Mouse (Mus musculus): ENCODE results near the gene Scube3. TPM values are rescaled to one million over a fixed set of nuclear protein-coding genes. Genes with fewer than 3 reads are reported as not detected.
A peak's percentile ranks its signal among the peaks of the same experiment; 100 is the strongest.

Scube3 gene
- total RNA-seq, 2 experiments from 2014 or later: 0.46 to 1.4 TPM

- intact Hi-C loops (cut with DNase I): no loop called here
- no peak for DNase-seq
Measured at GRCm38 (mm10) chr17:28130391-28131125, 11.4 kb upstream of the Scube3 start.

- intact Hi-C loops (cut with DNase I): no loop called here
- DNase-seq: no peak
Measured at GRCm38 (mm10) chr17:28131156-28131555, 10.8 kb upstream of the Scube3 start.

DNA sequence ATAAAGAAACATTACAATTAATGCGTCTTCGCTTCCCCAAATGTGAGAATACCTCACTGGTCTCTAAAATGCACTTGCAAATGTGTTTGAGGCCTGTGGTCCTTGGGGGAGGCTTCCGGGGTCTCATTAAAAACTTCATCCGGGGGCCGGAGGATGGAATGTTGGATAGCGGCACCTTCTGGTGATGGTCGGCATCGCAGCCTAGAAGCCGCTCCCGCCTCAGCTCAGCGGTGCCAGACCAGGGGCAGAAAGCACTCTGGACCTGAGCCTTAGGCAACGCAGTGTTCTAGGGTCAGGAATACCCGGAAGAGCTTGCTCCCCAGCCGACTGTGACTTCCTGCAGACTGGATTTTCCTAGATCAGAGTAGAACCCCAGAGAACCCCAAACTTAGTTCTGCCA, 8.7 kb upstream of the Scube3 start:
- intact Hi-C loops (cut with DNase I): loop anchor here (1.0 kb wide), 1 partner anchor 48 kb away; no protein-coding TSS in a partner anchor
- peak; percentile 64 to 82 for DNase-seq

GRCm38 (mm10) chr17:28135496-28135895, 6.4 kb upstream of the Scube3 start:
- no peak for DNase-seq
- intact Hi-C loops (cut with DNase I): no loop called here

DNA sequence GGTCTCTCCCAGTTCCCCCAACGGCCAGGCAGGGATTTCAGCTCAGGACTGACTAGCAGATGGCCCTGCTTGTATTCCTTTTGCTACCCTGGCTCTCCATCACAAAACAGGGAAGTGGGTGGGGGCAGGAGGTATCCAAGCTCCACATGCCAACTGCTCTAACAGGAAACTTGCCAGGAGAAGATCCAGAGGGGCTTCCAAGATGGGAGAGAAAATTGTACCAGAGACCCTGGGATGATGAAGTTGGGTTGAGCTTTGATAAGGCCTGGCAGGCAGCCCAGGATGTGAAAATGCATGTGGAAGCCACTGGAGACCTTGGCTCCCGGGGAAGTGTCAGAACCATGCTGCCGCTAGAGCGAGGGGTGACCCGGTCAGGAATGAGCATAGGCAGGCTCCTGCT, 5.7 kb upstream of the Scube3 start:
- no peak for DNase-seq
- intact Hi-C loops (cut with DNase I): no loop called here

- DNase-seq: no peak
- intact Hi-C loops (cut with DNase I): no loop called here
Measured at GRCm38 (mm10) chr17:28138013-28138412, 3.9 kb upstream of the Scube3 start.

DNA sequence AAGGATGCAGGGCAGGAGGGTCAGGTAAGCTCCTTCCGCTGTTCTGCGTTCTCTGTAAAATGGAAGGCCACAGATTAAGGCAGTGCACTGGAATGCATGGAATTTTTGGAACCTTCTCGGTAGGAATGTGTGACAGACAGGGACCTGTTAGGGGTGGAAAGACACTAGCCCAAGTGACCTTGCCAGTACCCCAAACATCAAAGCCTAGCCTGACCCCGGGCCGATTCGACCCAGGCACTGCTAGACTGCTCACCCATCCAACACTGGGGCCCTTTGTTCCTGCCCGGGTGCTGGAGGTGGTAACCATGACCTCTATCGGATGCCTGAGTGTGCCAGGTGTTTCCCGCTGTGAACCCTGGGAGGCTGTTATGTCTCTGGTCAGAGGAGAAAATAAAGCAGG, 3.3 kb upstream of the Scube3 start:
- intact Hi-C loops (cut with DNase I): no loop called here
- DNase-seq: no peak

- DNase-seq: no peak
- intact Hi-C loops (cut with DNase I): no loop called here
Measured at GRCm38 (mm10) chr17:28140431-28141204, 1.3 kb upstream of the Scube3 start.

DNA sequence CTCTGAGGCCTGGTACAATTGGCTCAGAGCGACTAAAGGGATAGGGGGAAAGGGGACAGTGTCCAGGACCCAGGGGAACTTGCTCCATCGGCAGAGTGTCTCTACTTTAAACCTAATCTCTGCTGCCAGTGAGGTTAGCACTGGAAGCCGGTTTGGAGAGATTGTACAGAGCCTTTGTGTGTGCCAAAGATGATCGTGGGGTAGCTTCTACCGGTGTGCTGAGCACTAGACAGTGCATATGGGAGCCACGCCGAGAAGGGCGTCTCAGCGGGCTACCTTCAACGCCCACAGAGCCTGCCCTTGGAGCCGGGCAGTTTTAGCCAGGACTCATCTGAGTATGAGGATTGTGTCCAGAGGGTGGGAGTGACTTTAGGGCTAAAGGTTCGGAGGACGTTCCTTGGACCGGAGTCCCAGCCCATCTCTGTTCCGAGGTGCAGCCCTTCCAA, 713 bp upstream of the Scube3 start:
- intact Hi-C loops (cut with DNase I): no loop called here
- DNase-seq: no peak

GRCm38 (mm10) chr17:28142700-28143610, 1.0 kb downstream of the Scube3 start:
- intact Hi-C loops (cut with DNase I): no loop called here

DNA sequence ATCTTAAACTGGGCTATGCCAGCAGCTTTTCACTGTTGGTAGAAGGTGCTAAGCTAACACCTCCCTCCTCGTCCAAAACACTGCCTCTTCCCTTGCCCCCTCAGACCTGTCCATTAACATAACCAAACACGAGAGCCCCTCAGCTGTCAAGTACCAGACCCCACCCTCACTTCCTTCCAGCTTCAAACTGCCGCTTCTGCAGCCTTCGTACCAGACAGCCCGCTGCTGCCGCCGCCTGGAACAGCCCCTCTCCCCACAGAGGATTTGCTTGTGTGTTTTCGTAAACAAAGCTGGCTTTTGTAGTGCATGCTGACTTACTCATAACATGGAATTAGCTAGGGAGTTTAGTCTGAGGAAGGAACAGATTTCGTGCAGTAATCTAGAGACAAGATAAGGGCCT, 1.8 kb downstream of the Scube3 start:
- intact Hi-C loops (cut with DNase I): no loop called here

More at GRCm38 (mm10) chr17:28142700-28143610, 1.0 kb downstream of the Scube3 start:
- no peak for DNase-seq

DNA sequence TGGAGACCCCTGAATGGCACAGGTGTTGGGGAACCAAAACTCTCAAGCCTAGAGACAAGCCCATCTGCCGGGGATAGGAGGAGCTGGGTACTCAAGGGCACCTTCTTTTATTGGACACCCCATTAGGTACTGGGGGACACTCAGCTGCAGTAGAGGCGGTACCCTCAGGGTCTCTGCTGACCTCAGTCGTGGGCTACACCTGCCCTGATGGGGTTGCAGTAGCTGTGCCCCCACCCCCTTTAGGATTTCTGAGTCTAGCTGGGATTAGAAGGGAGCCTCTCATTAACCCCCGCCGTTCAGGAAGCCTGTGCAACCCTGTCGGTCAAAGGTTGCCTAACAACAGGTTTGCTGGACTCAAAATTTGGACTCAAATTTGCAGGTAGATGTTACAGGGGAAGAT, 2.3 kb downstream of the Scube3 start:
- intact Hi-C loops (cut with DNase I): no loop called here
- no peak for DNase-seq

More for the DNA sequence above, 1.8 kb downstream of the Scube3 start:
- DNase-seq: no peak

DNA sequence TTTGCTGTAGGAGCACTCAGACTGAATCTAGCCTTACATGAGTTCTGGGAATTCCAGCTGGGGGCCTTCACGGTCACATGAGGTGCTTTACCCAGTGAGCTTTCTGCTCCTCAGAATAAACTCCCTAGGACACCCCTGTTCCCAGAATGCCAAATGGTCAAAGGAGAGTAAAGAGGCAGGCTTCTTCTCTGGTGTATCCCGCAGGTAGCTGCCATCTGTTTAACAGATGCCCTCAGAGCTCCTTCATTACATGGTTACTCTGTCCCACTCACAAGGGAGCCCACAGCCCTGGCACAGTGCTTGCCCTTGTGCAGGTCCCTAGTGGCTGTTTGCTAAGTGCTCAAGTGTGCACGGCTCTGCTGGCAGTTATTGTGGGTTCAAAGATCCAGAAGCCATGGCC, 6.3 kb downstream of the Scube3 start:
- intact Hi-C loops (cut with DNase I): no loop called here
- DNase-seq: no peak

DNA sequence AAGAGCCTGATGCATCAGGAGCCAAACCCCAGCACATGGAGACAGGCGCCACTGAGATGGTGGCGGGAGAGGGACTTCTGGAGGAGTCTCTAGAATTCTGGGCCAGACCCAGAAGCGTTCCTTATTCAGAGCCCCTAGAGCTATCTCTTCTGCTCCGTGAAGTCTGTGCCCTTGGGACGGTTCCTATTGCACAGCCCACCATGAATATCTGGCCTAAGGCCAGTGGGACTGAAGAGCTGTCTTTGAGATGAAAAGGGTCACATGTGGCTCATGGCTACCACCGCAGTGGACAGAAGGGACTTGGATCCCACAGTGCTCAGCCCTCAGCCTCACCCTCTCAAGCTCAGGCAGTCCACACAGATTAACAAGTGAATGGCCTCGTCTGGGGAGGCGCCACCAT, 7.8 kb downstream of the Scube3 start:
- no peak for DNase-seq
- intact Hi-C loops (cut with DNase I): no loop called here

DNA sequence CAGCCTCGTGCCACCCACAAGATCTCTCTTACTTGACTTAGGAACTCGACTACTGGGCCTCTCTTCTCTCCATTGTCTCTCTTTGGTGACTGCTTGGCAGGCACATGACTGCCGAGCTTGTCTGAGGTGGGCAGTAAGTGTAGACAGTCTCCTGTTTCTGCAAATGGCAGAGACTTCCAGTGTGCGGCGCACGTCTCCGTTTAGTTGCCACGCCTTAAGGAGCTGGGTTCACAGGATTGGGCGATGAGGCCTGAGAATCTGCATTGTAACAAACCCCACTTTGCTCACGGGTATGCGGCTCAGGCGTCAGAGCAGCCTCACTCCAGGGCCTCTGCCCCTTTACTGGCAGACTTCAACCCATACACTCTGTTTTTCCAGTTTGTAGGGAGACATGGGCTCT, 8.5 kb downstream of the Scube3 start:
- intact Hi-C loops (cut with DNase I): no loop called here
- DNase-seq: no peak

- intact Hi-C loops (cut with DNase I): no loop called here
- DNase-seq: no peak
Measured at GRCm38 (mm10) chr17:28153095-28153494, 11.2 kb downstream of the Scube3 start.

DNA sequence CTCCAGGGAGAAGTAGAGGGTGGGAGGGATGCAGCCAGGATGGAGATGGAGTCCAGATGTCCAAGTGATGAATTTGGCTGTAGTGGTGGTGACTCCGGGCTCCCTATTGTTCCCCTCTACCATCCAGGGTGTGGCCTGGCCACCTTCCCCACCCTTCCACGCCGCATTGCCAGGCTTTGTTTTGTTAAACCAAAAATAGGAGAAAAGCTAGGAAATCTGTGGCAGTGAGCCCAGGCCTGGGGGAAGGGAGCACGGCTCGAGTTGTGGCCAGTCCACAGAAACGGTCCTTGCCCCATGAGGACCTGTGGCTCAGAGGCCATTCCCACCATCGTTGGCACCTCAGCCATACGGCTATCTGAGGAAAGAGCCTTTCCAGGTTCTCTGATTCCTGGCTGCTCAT, 13.0 kb downstream of the Scube3 start:
- intact Hi-C loops (cut with DNase I): no loop called here
- no peak for DNase-seq

DNA sequence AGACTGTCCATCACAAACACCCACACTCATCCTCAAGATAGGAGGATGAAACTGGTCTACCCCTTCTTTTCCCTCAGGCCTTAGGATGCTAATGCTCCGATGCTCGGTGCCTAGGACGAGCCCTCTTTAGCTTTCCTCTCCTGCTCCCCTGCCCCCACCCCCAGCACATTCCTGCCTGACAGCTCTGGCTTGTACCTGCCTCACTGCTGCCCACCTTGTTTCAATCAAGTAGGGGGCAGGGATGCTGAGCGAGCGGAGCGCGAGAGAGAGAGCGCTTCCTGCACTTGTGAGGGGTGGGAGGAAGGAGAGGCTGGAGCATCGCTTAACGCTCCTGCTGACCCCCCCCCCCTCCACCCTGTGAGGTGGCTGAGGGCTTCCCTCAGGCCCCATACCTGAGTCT, 18.4 kb downstream of the Scube3 start:
- no peak for DNase-seq
- intact Hi-C loops (cut with DNase I): loop anchor here (5.0 kb wide), 2 partner anchors 173 to 253 kb away; partner anchors contain the start of genes Anks1 and Taf11

- intact Hi-C loops (cut with DNase I): loop anchor here (5.0 kb wide), 2 partner anchors 174 to 254 kb away; partner anchors contain the start of genes Anks1 and Taf11
Measured at GRCm38 (mm10) chr17:28161310-28161881, 19.5 kb downstream of the Scube3 start.

DNA sequence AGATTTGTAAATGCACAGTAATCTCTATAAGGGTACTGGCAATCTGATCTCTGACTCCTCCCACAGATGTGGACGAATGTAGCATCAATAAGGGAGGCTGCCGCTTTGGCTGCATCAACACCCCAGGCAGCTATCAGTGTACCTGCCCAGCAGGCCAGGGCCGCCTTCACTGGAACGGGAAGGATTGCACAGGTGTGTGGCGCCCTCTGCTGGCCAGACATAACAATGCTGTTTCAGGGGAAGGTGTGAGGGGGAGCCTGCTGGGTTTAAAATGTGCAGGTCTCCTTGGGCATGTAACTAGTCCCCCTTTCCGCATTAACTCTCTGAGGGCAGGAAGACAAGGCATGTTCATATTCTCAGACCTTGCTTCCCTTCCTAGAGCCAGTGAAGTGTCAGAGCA, 21.7 kb downstream of the Scube3 start:
- DNase-seq: peak; percentile 82 to 87
- intact Hi-C loops (cut with DNase I): loop anchor here (1.0 to 5.0 kb wide), 3 partner anchors 78 to 256 kb away; partner anchors contain the start of genes Anks1 and Taf11

More at GRCm38 (mm10) chr17:28161310-28161881, 19.5 kb downstream of the Scube3 start:
- DNase-seq: no peak

All from heart, postnatal 14 days (tissue).